Mouse (Mus musculus): Measurements from ENCODE around the gene Hydin. TPM values are rescaled to one million over a fixed set of nuclear protein-coding genes. Genes with fewer than 3 reads are reported as not detected.

Gene Hydin
- total and polyA plus RNA-seq, 3 experiments = 9.5 to 17.3 (median 9.8) TPM

GRCm38 (mm10) chr8:110489344-110489743, 222.6 kb downstream of the Hydin start:
- Histone ChIP-seq H3K4me2 (ENCODE audit: insufficient read depth, low read depth, poor library complexity, severe bottlenecking) (no peak overlapping the region), H3K9ac (ENCODE audit: insufficient read depth, low read depth) (no peak overlapping the region), H3K36me3 (replicated peaks in 1 of 2; ENCODE audit: control insufficient read depth in 1 of 2, insufficient read depth in 1 of 2, low read length in 1 of 2) (peaks cover 5 to 79% of the 10 kb centered on the region in 2 experiments), H3K9me3 (replicated peaks; ENCODE audit: low read length) (peaks cover 6% of the 10 kb centered on the region), H3K4me1 (ENCODE audit: control insufficient read depth in 1 of 2, insufficient read depth in 2 of 2) (no peaks in the 10 kb centered on the region), H3K27me3 (replicated peaks) (no peaks in the 10 kb centered on the region), H3K79me2 (replicated peaks; ENCODE audit: control insufficient read depth, extremely low read depth, insufficient read depth, poor library complexity, severe bottlenecking) (no peaks in the 10 kb centered on the region), H3K4me3 (replicated peaks in 1 of 3; ENCODE audit: low read depth in 2 of 3, low read length in 2 of 3, poor library complexity in 1 of 3) (no peak overlapping the region), H3K27ac (ENCODE audit: insufficient read depth, low read depth) (no peak overlapping the region)
- in situ Hi-C loops (cut with MboI; ENCODE audit: low pct_ligation_motif_present, low pct_unique_long_range_greater_than_20kb, low sequenced_read_pairs) = no loop called here
- TF ChIP-seq USF2 (conservative IDR thresholded peaks at IDR 0.05; ENCODE audit: low read depth, low read length) (no peak), MAFK (IDR thresholded peaks at IDR 0.05; ENCODE audit: insufficient replicate concordance, low read length) (no peak), SMC3 (IDR thresholded peaks at IDR 0.05; ENCODE audit: low read depth, low read length) (peak; percentile 63), NELFE (IDR thresholded peaks at IDR 0.05; ENCODE audit: low read depth, low read length) (no peak), CTCF (conservative IDR thresholded peaks at IDR 0.05 in 1 of 2, IDR thresholded peaks at IDR 0.05 in 1 of 2; ENCODE audit: low read depth in 2 of 2, low read length in 2 of 2) (peak; percentile 69), SIN3A (IDR thresholded peaks at IDR 0.05; ENCODE audit: low read length) (no peak), RAD21 (IDR thresholded peaks at IDR 0.05; ENCODE audit: low read depth, low read length) (peak; percentile 59)
- dilution Hi-C loops (cut with MboI; ENCODE audit: extremely low pct_ligation_motif_present, extremely low pct_unique_long_range_greater_than_20kb, low sequenced_read_pairs) = no loop called here
- DNase-seq (ENCODE audit: extremely low read depth) = peak; percentile 42

DNA sequence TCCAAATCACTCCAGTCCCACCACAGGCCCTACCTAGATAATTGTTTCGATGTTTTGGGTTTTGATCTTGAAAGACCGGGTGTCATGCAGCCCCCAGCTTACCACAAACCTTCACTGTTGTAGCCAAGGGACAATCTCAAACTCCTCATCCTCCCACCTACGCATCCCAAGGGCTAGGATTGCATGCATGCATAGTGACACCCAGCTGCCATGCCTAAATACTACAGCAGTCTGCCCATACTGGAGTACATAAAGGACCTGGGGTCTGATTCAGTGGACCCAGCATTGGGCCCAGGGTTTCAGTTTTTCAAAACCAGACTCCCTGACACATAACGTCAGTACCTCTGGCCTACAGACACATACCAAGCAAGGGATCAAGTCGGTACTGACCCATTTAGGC, 224.3 kb downstream of the Hydin start:
- Histone ChIP-seq H3K4me3 (replicated peaks in 1 of 3; ENCODE audit: low read depth in 2 of 3, low read length in 2 of 3, poor library complexity in 1 of 3) (no peak overlapping the region), H3K4me2 (ENCODE audit: insufficient read depth, low read depth, poor library complexity, severe bottlenecking) (no peak overlapping the region), H3K36me3 (replicated peaks in 1 of 2; ENCODE audit: control insufficient read depth in 1 of 2, insufficient read depth in 1 of 2, low read length in 1 of 2) (peaks cover 3 to 80% of the 10 kb centered on the region in 2 experiments), H3K27ac (ENCODE audit: insufficient read depth, low read depth) (no peak overlapping the region), H3K27me3 (replicated peaks) (no peaks in the 10 kb centered on the region), H3K79me2 (replicated peaks; ENCODE audit: control insufficient read depth, extremely low read depth, insufficient read depth, poor library complexity, severe bottlenecking) (no peaks in the 10 kb centered on the region), H3K9me3 (replicated peaks; ENCODE audit: low read length) (peaks cover 6% of the 10 kb centered on the region), H3K4me1 (ENCODE audit: control insufficient read depth in 1 of 2, insufficient read depth in 2 of 2) (no peaks in the 10 kb centered on the region), H3K9ac (ENCODE audit: insufficient read depth, low read depth) (no peak overlapping the region)
- DNase-seq (ENCODE audit: extremely low read depth) = no peak
- in situ Hi-C loops (cut with MboI; ENCODE audit: low pct_ligation_motif_present, low pct_unique_long_range_greater_than_20kb, low sequenced_read_pairs) = no loop called here
- TF ChIP-seq KAT2A (IDR thresholded peaks at IDR 0.05; ENCODE audit: insufficient replicate concordance, low read length) = no peak
- peak; percentile 2 for TF ChIP-seq RAD21 (IDR thresholded peaks at IDR 0.05; ENCODE audit: low read depth, low read length)
- TF ChIP-seq USF1 (IDR thresholded peaks at IDR 0.05; ENCODE audit: low read depth, low read length) = no peak
- TF ChIP-seq POLR2AphosphoS2 (IDR thresholded peaks at IDR 0.05; ENCODE audit: low read depth, low read length) = no peak
- dilution Hi-C loops (cut with MboI; ENCODE audit: extremely low pct_ligation_motif_present, extremely low pct_unique_long_range_greater_than_20kb, low sequenced_read_pairs) = no loop called here

- no peak overlapping the region for H3K4me2 ChIP-seq (ENCODE audit: insufficient read depth, low read depth, poor library complexity, severe bottlenecking)
- dilution Hi-C loops (cut with MboI; ENCODE audit: extremely low pct_ligation_motif_present, extremely low pct_unique_long_range_greater_than_20kb, low sequenced_read_pairs) = no loop called here
- H3K79me2 ChIP-seq (replicated peaks; ENCODE audit: control insufficient read depth, extremely low read depth, insufficient read depth, poor library complexity, severe bottlenecking) = no peaks in the 10 kb centered on the region
- TF ChIP-seq MXI1 (IDR thresholded peaks at IDR 0.05; ENCODE audit: low read depth, low read length) (no peak), JUN (IDR thresholded peaks at IDR 0.05; ENCODE audit: insufficient read depth, low read depth, low read length) (no peak), RAD21 (IDR thresholded peaks at IDR 0.05; ENCODE audit: low read depth, low read length) (no peak), NRF1 (IDR thresholded peaks at IDR 0.05; ENCODE audit: low read depth, low read length) (no peak)
- no peaks in the 10 kb centered on the region for H3K9me3 ChIP-seq (replicated peaks; ENCODE audit: low read length)
- in situ Hi-C loops (cut with MboI; ENCODE audit: low pct_ligation_motif_present, low pct_unique_long_range_greater_than_20kb, low sequenced_read_pairs) = no loop called here
- H3K36me3 ChIP-seq (replicated peaks in 1 of 2; ENCODE audit: control insufficient read depth in 1 of 2, insufficient read depth in 1 of 2, low read length in 1 of 2) = peaks cover 0 to 63% of the 10 kb centered on the region in 2 experiments
- H3K27me3 ChIP-seq (replicated peaks) = no peaks in the 10 kb centered on the region
- H3K27ac ChIP-seq (ENCODE audit: insufficient read depth, low read depth) = no peak overlapping the region
- no peak overlapping the region for H3K4me3 ChIP-seq (replicated peaks in 1 of 3; ENCODE audit: low read depth in 2 of 3, low read length in 2 of 3, poor library complexity in 1 of 3)
- H3K9ac ChIP-seq (ENCODE audit: insufficient read depth, low read depth) = no peak overlapping the region
- no peak for DNase-seq (ENCODE audit: extremely low read depth)
- peaks cover 8 to 14% of the 10 kb centered on the region in 2 experiments for H3K4me1 ChIP-seq (ENCODE audit: control insufficient read depth in 1 of 2, insufficient read depth in 2 of 2)
Measured at GRCm38 (mm10) chr8:110496286-110496685, 229.5 kb downstream of the Hydin start.

Data from CH12.LX (cell line).